Mouse (Mus musculus): Measurements from ENCODE around the gene Atp6v1b1.

GRCm38 (mm10) chr6:83702146-83702999 lies 40.4 kb upstream of the Atp6v1b1 start:
- TF ChIP-seq POLR2A (IDR thresholded peaks at IDR 0.05; ENCODE audit: low read depth, low read length) (no peak), ZKSCAN1 (IDR thresholded peaks at IDR 0.05; ENCODE audit: borderline replicate concordance, low read depth, low read length) (no peak), RAD21 (IDR thresholded peaks at IDR 0.05; ENCODE audit: low read depth, low read length) (no peak), MEF2A (IDR thresholded peaks at IDR 0.05; ENCODE audit: borderline replicate concordance, low read depth, low read length) (no peak), USF2 (conservative IDR thresholded peaks at IDR 0.05; ENCODE audit: low read depth, low read length) (no peak), EP300 (IDR thresholded peaks at IDR 0.05; ENCODE audit: low read length) (no peak), CTCF (conservative IDR thresholded peaks at IDR 0.05 in 1 of 2, IDR thresholded peaks at IDR 0.05 in 1 of 2; ENCODE audit: low read depth in 2 of 2, low read length in 2 of 2) (no peak)

All from CH12.LX (cell line).